Mouse (Mus musculus): ENCODE measurements around the gene Sgo2a. TPM values are rescaled to one million over a fixed set of nuclear protein-coding genes. Genes with fewer than 3 reads are reported as not detected.
"Not testable (repeated sequence)": the region's sequence is repeated elsewhere in the genome, so short reads cannot be mapped to it uniquely, and the experiment has no call there.

Sgo2a gene
- polyA plus RNA-seq, 1 experiment from 2014 or later = 27.1 TPM

DNA sequence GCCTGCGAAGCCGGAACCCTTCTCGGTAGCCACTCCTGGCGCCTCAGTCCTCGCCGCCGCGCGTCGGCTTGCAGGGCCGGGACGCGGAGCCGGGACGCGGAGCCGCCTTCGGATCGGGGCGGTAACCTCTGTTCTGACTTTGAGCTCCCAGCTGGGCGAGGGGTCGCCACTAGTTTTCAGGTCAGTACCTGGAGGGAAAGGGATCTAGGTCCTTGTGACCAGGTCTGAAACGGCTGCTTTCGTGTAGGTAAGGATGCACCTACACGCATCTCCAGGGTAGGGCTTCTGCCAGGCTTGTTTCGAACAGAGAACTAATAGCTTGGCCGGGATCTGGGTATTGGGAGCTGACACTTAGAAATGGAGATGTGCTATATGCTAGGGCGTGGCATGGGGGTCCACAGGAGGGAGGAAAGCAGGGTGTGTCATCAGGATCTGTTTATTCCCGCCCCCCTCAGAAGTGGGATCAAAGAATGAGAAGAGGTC lies 403 bp downstream of the Sgo2a start:
- Histone ChIP-seq H3K27me3 (ENCODE audit: insufficient read depth, low read length) (no peaks in the 10 kb centered on the region), H3K4me1 (ENCODE audit: insufficient read depth) (peaks cover 9% of the 10 kb centered on the region), H3K4me2 (peak overlapping the region; percentile 74), H3K9ac (peak overlapping the region; percentile 84), H3K4me3 (ENCODE audit: low read depth, low read length) (peak overlapping the region; percentile 85), H3K27ac (ENCODE audit: low read depth) (peak overlapping the region; percentile 86), H3K9me3 (ENCODE audit: low read depth, low read length) (no peaks in the 10 kb centered on the region), H3K36me3 (ENCODE audit: insufficient read depth) (peaks cover 11% of the 10 kb centered on the region)
- no peak for TF ChIP-seq CTCF (IDR thresholded peaks at IDR 0.05; ENCODE audit: low read depth)
- DNase-seq (no peak), ATAC-seq (ENCODE audit: insufficient read depth) (peak; percentile 70)
- under 1% methylated on average over 29 of the region's 29 CpGs for WGBS

DNA sequence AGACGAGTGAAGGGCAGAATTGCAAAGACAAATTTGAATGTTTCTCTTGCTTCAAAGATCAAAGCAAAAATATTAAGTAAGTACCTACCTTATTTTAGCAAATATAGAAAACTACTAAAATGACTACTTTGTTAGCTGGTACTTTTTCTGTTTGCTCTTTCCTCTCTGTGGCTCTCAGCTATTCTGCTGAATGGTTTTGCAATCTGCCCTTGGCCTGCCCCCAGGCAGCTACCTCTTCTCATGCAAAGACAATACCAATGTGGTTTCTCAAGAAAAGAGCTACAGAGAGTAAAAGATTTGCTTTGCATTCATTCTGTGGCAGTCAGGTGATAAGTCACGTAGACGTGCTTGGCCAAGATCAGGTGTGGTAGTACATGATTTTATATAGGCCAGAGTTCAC lies 2.4 kb downstream of the Sgo2a start:
- Histone ChIP-seq H3K27me3 (ENCODE audit: insufficient read depth, low read length) (no peaks in the 10 kb centered on the region), H3K9ac (no peak overlapping the region), H3K4me3 (ENCODE audit: low read depth, low read length) (no peak overlapping the region), H3K4me2 (peak overlapping the region; percentile 74), H3K36me3 (ENCODE audit: insufficient read depth) (peaks cover 25% of the 10 kb centered on the region), H3K4me1 (ENCODE audit: insufficient read depth) (peaks cover 9% of the 10 kb centered on the region), H3K9me3 (ENCODE audit: low read depth, low read length) (no peaks in the 10 kb centered on the region), H3K27ac (ENCODE audit: low read depth) (no peak overlapping the region)
- DNase-seq (no peak), ATAC-seq (ENCODE audit: insufficient read depth) (no peak)
- TF ChIP-seq CTCF (IDR thresholded peaks at IDR 0.05; ENCODE audit: low read depth) = no peak
- 63% methylated on average over 3 of the region's 3 CpGs for WGBS

DNA sequence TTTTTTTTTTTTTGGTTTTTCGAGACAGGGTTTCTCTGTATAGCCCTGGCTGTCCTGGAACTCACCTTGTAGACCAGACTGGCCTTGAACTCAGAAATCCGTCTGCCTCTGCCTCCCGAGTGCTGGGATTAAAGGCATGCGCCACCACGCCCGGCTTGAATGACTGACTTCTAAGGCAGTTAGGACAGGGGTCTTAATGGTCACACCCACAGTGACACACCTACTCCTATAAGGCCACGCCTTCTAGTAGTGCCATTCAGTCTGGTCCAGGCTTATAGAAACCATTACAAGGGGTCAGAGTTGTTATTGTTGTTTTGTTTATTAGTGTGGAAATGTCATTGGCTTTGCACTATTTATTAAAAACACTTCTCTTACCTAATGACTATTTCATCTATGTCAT lies 10.6 kb downstream of the Sgo2a start:
- H3K27me3 ChIP-seq (ENCODE audit: insufficient read depth, low read length); H3K4me2 ChIP-seq; H3K9ac ChIP-seq; ATAC-seq (ENCODE audit: insufficient read depth); H3K4me3 ChIP-seq (ENCODE audit: low read depth, low read length); H3K9me3 ChIP-seq (ENCODE audit: low read depth, low read length); H3K27ac ChIP-seq (ENCODE audit: low read depth); H3K4me1 ChIP-seq (ENCODE audit: insufficient read depth); DNase-seq: not testable (repeated sequence)
- WGBS = 93% methylated on average over 7 of the region's 7 CpGs
- peaks cover 49% of the 10 kb centered on the region for H3K36me3 ChIP-seq (ENCODE audit: insufficient read depth)

DNA sequence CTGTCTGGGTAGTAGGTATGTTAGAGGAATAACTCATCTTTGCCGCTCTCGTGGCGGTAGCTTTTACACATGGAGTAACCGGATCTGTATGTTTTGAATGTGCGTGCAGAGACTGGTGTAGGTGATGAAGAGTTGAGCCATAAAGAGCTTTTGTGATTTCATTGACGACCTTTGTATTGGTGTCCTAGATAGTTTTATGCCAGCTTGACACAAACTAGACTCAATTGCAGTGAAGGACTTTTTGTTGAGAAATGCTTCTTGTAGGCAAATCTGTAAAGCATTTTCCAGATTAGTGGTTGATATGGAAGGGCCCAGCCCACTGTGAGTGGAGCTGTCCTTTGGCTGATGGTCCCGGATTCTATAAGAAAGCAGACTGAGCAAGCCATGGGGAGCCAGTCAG lies 23.1 kb downstream of the Sgo2a start, which contains the start of gene Kctd18:
TSS of gene Kctd18 (minus strand) at position 101 of the 400 bp plus-strand sequence.
- no peak for ATAC-seq (ENCODE audit: insufficient read depth)
- Histone ChIP-seq H3K4me1 (ENCODE audit: insufficient read depth) (no peaks in the 10 kb centered on the region), H3K4me2 (no peak within 1 kb of the TSS), H3K9ac (no peak within 1 kb of the TSS), H3K27ac (ENCODE audit: low read depth) (no peak within 1 kb of the TSS), H3K36me3 (ENCODE audit: insufficient read depth) (peaks cover 72% of the 10 kb centered on the region), H3K4me3 (ENCODE audit: low read depth, low read length) (no peak within 1 kb of the TSS), H3K9me3 (ENCODE audit: low read depth, low read length) (no peaks in the 10 kb centered on the region), H3K27me3 (ENCODE audit: insufficient read depth, low read length) (no peaks in the 10 kb centered on the region)
- WGBS = 93% methylated on average over 7 of the region's 7 CpGs
- no peak for TF ChIP-seq CTCF (IDR thresholded peaks at IDR 0.05; ENCODE audit: low read depth)
- DNase-seq = no peak

DNA sequence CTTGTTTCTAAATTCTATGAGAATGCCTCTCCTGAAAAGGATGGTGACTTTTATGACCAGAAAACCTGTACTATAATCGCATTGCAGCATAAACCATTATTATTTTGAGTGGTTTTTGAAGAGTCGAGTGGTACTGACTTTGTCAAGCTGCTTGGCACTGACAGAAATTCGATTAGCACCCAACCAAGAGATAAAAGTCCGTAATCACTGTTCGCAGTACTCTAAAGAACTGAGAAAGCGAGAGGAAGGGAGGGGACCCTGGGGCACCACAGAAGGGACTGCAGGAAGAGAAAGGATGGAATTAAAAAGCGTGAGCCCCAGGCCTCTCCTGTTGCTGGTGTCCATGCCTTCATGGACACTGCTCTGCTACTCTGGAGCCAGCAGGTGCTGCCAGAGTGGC lies 31.9 kb downstream of the Sgo2a start:
- Histone ChIP-seq H3K9me3 (ENCODE audit: low read depth, low read length) (no peaks in the 10 kb centered on the region), H3K4me3 (ENCODE audit: low read depth, low read length) (no peak overlapping the region), H3K9ac (no peak overlapping the region), H3K36me3 (ENCODE audit: insufficient read depth) (peaks cover 21% of the 10 kb centered on the region; the same call in 1 of the 2 replicates), H3K4me1 (ENCODE audit: insufficient read depth) (peaks cover 7% of the 10 kb centered on the region), H3K27ac (ENCODE audit: low read depth) (no peak overlapping the region), H3K4me2 (no peak overlapping the region), H3K27me3 (ENCODE audit: insufficient read depth, low read length) (no peaks in the 10 kb centered on the region)
- no peak for TF ChIP-seq CTCF (IDR thresholded peaks at IDR 0.05; ENCODE audit: low read depth)
- no peak for DNase-seq
- ATAC-seq (ENCODE audit: insufficient read depth) = no peak
- WGBS = 56% methylated on average over 7 of the region's 7 CpGs

DNA sequence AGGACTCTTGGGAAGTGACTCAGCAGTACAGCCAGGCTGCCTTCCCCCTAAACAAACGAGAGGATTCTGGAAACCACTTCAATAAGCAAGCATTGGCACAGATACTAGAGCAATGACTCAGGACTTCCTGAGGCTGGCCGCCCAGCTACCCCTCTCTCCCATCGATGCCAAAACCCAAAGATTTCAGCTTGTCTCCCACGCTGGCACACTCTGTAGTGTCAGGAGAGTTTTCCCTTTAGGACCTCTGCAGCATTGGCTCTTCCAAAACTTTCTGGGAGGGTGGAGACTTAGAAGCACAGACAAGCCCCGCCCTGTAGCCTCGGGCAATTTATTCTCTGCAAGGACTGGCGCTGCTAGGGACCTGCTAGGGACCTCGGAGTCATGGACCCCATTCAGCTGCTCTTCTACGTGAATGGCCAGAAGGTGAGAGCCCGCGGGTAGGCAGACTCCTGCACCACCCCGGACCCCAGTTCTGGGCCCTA lies 33.9 kb downstream of the Sgo2a start, which contains the start of gene Aox1:
TSS of gene Aox1 (plus strand) at position 296 of the 482 bp plus-strand sequence.
- no peak for TF ChIP-seq CTCF (IDR thresholded peaks at IDR 0.05; ENCODE audit: low read depth)
- peak; percentile 75 for ATAC-seq (ENCODE audit: insufficient read depth)
- H3K9ac ChIP-seq = 0 out of 2 replicates have a peak within 1 kb of the TSS, but pooled peaks have one; percentile 24

DNA sequence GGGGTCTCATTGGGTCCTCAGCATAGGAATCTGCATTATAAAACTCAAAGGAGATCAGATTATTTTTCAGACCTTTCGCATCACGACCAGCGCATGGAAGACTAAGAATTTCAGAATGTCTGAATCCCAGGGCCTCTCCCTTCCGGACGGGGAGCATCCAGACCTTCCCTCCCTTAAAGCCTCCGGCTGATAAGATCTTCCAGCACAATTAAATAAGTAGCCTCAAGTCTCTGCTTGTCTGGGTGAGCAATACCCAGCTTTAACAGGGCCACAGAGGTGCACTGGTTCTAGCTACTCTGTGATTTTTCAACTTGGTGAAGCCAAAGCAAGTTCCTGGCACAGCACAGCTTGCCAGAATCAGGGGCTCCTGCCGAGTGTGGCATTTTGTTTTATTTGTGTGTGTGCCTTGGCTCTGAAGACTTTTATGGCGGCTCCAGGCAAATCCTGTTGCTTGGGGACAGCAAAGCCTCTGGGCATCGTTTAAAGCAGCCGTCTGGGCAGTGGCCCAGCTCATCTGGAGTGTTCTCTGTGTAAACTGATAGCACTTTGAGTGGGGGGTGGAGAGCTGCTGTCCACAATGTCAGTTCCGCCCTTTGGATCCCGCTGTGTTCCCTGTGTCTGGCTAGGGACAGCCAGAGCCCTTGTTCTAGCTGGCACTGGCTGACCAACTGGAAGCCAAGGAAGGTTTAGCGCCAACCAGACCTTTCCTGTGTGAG lies 34.5 kb downstream of the Sgo2a start:
- H3K4me1 ChIP-seq (ENCODE audit: insufficient read depth) = peaks cover 7% of the 10 kb centered on the region
- 0 out of 2 replicates have a peak overlapping the region, but pooled peaks have one; percentile 24 for H3K9ac ChIP-seq
- DNase-seq (peak; percentile 81), ATAC-seq (ENCODE audit: insufficient read depth) (peak; percentile 70)
- H3K4me2 ChIP-seq = peak overlapping the region; percentile 60
- no peaks in the 10 kb centered on the region for H3K9me3 ChIP-seq (ENCODE audit: low read depth, low read length)
- H3K36me3 ChIP-seq (ENCODE audit: insufficient read depth) = peaks cover 8% of the 10 kb centered on the region; the same call in 1 of the 2 replicates
- H3K27ac ChIP-seq (ENCODE audit: low read depth) = peak overlapping the region; percentile 38; the same call in 1 of the 2 replicates
- 21% methylated on average over 13 of the region's 13 CpGs for WGBS
- TF ChIP-seq CTCF (IDR thresholded peaks at IDR 0.05; ENCODE audit: low read depth) = no peak
- H3K4me3 ChIP-seq (ENCODE audit: low read depth, low read length) = peak overlapping the region; percentile 25
- H3K27me3 ChIP-seq (ENCODE audit: insufficient read depth, low read length) = no peaks in the 10 kb centered on the region

More for the DNA sequence above, 33.9 kb downstream of the Sgo2a start, which contains the start of gene Aox1:
- Histone ChIP-seq H3K4me2 (peak within 1 kb of the TSS; percentile 60), H3K36me3 (ENCODE audit: insufficient read depth) (peaks cover 12% of the 10 kb centered on the region; the same call in 1 of the 2 replicates), H3K27ac (ENCODE audit: low read depth) (peak within 1 kb of the TSS; percentile 38; the same call in 1 of the 2 replicates), H3K9me3 (ENCODE audit: low read depth, low read length) (no peaks in the 10 kb centered on the region), H3K27me3 (ENCODE audit: insufficient read depth, low read length) (no peaks in the 10 kb centered on the region), H3K4me1 (ENCODE audit: insufficient read depth) (peaks cover 7% of the 10 kb centered on the region), H3K4me3 (ENCODE audit: low read depth, low read length) (peak within 1 kb of the TSS; percentile 25)
- 11% methylated on average over 12 of the region's 12 CpGs for WGBS
- DNase-seq = peak; percentile 68
